Mouse (Mus musculus) retina, embryonic 14.5 days (tissue): Measurements from ENCODE around the gene Pf4.

Experiments used
- DNase-seq: peaks from one replicate; pipeline ENCODE4 v3.0.0-alpha.2; 2015; ENCODE audit warnings: low spot score

Pf4 gene

GRCm38 (mm10) chr5:90771880-90772653, at the start of gene Pf4:
Pf4 (plus strand) TSS chr5:90772435.
- no peak for DNase-seq

GRCm38 (mm10) chr5:90722656-90723055, 49.6 kb upstream of the Pf4 start:
- DNase-seq: no peak

GRCm38 (mm10) chr5:90728254-90728653, 44.0 kb upstream of the Pf4 start:
- no peak for DNase-seq

- DNase-seq: no peak
Observed at GRCm38 (mm10) chr5:90731480-90731879, 40.8 kb upstream of the Pf4 start.

GRCm38 (mm10) chr5:90742029-90742428, 30.2 kb upstream of the Pf4 start:
- DNase-seq: no peak

- no peak for DNase-seq
Observed at GRCm38 (mm10) chr5:90753934-90754333, 18.3 kb upstream of the Pf4 start.

- DNase-seq: no peak
Observed at GRCm38 (mm10) chr5:90758020-90758605, 14.1 kb upstream of the Pf4 start.

- peak; percentile 70 for DNase-seq
Observed at GRCm38 (mm10) chr5:90759077-90760065, 12.9 kb upstream of the Pf4 start, which contains the start of gene Cxcl5. Cxcl5 (plus strand) TSS chr5:90759360.

GRCm38 (mm10) chr5:90760303-90760702, 11.9 kb upstream of the Pf4 start:
- DNase-seq: no peak

GRCm38 (mm10) chr5:90760844-90761243, 11.4 kb upstream of the Pf4 start:
- DNase-seq: no peak

- no peak for DNase-seq
Observed at GRCm38 (mm10) chr5:90761834-90762233, 10.4 kb upstream of the Pf4 start.

GRCm38 (mm10) chr5:90763912-90764665, 8.1 kb upstream of the Pf4 start:
- DNase-seq: no peak

- DNase-seq: no peak
Observed at GRCm38 (mm10) chr5:90765821-90766606, 6.2 kb upstream of the Pf4 start.

GRCm38 (mm10) chr5:90768218-90768617, 4.0 kb upstream of the Pf4 start, which contains the start of gene Ppbp:
Ppbp (plus strand) TSS chr5:90768518.
- DNase-seq: no peak

- no peak for DNase-seq
Observed at GRCm38 (mm10) chr5:90771369-90771768, 866 bp upstream of the Pf4 start.

- no peak for DNase-seq
Observed at GRCm38 (mm10) chr5:90775562-90775961, 3.3 kb downstream of the Pf4 start.

GRCm38 (mm10) chr5:90777621-90778020, 5.4 kb downstream of the Pf4 start:
- no peak for DNase-seq

- DNase-seq: no peak
Observed at GRCm38 (mm10) chr5:90778856-90779255, 6.6 kb downstream of the Pf4 start.

GRCm38 (mm10) chr5:90783697-90784096, 11.5 kb downstream of the Pf4 start:
- DNase-seq: no peak

- peak; percentile 73 for DNase-seq
Observed at GRCm38 (mm10) chr5:90785659-90786588, 13.7 kb downstream of the Pf4 start, which contains the start of gene Cxcl3. Cxcl3 (plus strand) TSS chr5:90786103.
